Mouse (Mus musculus): ENCODE results near the gene Exo1.

- TF ChIP-seq CTCF (IDR thresholded peaks at IDR 0.05; ENCODE audit: insufficient read depth, low read length), result no peak
- TF ChIP-seq POLR2A (IDR thresholded peaks at IDR 0.05; ENCODE audit: borderline replicate concordance, extremely low read depth, low read depth, low read length), result no peak
These were observed 9.7 kb upstream of the Exo1 start for GRCm38 (mm10) chr1:175870716-175871115.

All from lung, adult 2 months (tissue).